Mouse (Mus musculus): ENCODE results near the gene Tifa. TPM values are rescaled to one million over a fixed set of nuclear protein-coding genes. Genes with fewer than 3 reads are reported as not detected.
"Not testable (repeated sequence)": the region's sequence is repeated elsewhere in the genome, so short reads cannot be mapped to it uniquely, and the experiment has no call there.

Tifa gene
- polyA plus RNA-seq, 1 experiment from 2014 or later = 86.0 TPM

DNA sequence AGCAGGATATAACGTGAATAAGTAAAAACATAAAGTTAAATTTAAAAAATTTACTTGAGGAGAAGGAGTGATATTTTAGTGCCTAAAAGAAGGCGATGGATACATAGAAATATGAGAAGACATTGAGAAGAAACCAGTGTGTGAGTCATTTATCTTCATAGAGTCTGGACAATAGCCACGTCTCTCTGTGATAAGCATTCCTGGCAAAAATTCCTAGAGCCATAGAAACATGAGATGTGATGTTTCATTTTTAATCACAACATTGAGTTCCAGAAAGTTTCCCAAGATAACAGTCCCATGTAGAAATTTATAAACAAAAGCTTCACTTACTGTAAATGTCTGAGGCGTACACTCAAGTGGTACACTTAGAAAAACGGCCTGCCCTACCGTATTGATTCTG is 6.7 kb upstream of the Tifa start:
- in situ Hi-C loops (cut with MboI; ENCODE audit: low pct_unique_long_range_greater_than_20kb) = loop anchor here (10.0 kb wide), 1 partner anchor 162 kb away; no protein-coding TSS in a partner anchor
- POLR2A ChIA-PET = no interaction called here
- no peaks in the 10 kb centered on the region for H3K27me3 ChIP-seq
- CTCF ChIA-PET = no interaction called here
- DNase-seq (ENCODE audit: low read depth, low spot score) (no peak), ATAC-seq (no peak)
- no peak for TF ChIP-seq CTCF (IDR thresholded peaks at IDR 0.05)

DNA sequence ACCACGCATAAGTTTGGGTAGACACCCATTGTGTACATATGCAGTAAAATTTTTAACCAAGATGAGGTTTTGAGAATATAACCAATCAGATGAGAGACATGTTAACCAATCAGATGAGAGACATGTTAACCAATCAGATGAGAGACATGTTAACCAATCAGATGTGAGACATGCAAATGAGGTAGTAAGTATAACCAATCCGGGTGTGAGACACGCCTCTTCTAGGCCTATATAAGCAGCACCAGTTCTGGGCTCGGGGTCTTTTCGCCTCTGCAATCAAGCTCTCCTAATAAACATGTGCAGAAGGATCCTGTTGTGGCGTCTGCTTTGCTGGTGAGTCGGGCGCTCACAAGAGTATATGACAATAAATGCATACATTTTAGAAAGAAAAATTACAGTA is 5.9 kb upstream of the Tifa start:
- H3K27me3 ChIP-seq; POLR2A ChIA-PET; CTCF ChIA-PET; DNase-seq (ENCODE audit: low read depth, low spot score); ATAC-seq: not testable (repeated sequence)
- in situ Hi-C loops (cut with MboI; ENCODE audit: low pct_unique_long_range_greater_than_20kb) = loop anchor here (10.0 kb wide), 1 partner anchor 161 kb away; no protein-coding TSS in a partner anchor

DNA sequence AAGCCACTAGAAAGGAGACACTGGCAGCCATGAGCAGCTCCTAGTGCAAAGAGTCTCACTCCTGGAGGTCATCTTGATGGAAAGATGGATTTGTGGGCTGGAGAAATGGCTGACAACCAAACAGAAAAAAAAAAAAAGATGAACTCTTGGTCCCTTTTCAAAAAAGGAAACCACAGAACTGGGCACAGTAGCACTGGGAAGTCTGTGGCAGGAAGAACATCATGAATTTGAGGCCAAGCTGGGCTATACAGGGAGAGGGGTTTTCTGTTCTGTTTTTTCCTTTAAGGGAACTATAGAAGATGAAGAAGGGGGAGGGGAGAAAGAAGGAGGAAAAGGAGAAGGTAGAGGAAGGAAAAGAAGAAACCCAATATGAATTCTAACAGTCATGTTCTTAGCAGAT is 2.6 kb upstream of the Tifa start:
- ChIA-PET CTCF (no interaction called here), POLR2A (no interaction called here)
- TF ChIP-seq CTCF (IDR thresholded peaks at IDR 0.05) = no peak
- no peak for ATAC-seq
- H3K27me3 ChIP-seq = no peaks in the 10 kb centered on the region
- no peak for DNase-seq (ENCODE audit: low read depth, low spot score)
- in situ Hi-C loops (cut with MboI; ENCODE audit: low pct_unique_long_range_greater_than_20kb) = loop anchor here (10.0 kb wide), 1 partner anchor 158 kb away; no protein-coding TSS in a partner anchor

DNA sequence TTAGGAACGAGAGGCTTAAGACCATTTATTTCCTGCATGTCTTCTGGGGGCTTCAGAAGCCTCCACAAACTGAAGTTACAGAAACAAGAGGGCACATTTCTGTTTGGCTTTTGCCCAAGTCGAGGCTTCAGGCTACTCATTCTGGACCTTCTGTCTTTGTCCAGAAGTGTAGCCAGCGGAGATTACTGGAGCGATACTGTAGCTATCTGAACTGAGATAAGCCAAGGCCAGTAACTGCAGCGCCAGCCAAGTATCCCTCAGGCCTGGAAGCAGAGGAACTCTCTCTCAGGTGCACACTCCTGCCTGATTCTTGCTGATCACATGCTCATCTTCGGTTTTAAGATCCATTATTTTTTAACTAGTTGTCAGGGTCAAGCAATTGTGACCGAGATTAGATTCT is 1.6 kb upstream of the Tifa start:
- DNase-seq (ENCODE audit: low read depth, low spot score) (no peak), ATAC-seq (no peak)
- in situ Hi-C loops (cut with MboI; ENCODE audit: low pct_unique_long_range_greater_than_20kb) = loop anchor here (10.0 kb wide), 1 partner anchor 157 kb away; no protein-coding TSS in a partner anchor
- POLR2A ChIA-PET = interaction anchor here (0.6 to 1.6 kb wide), 2 partner anchors 8 to 107 kb away, joined by 5 to 12 read pairs; partner anchors contain the start of gene Alpk1
- no peaks in the 10 kb centered on the region for H3K27me3 ChIP-seq
- no peak for TF ChIP-seq CTCF (IDR thresholded peaks at IDR 0.05)
- CTCF ChIA-PET = no interaction called here

DNA sequence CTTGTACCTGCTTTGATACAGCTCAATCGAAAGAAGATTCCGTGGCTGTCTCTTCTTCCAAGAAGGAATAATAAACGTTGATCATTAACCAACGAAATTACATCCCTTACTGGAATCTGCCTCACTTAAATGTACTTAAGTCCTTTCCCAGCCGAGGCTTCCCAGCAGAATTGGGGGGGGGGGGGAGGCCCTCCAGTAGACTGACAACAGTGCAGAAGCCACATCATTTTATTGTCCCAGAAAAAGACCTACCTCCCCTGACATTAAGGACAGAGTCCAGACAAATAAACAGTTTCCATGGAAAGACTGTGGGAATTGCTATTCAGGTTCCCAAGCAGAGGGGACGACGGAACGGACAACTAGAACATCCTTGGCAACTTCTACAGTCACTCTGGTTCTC is 686 bp upstream of the Tifa start:
- in situ Hi-C loops (cut with MboI; ENCODE audit: low pct_unique_long_range_greater_than_20kb) = loop anchor here (10.0 kb wide), 1 partner anchor 156 kb away; no protein-coding TSS in a partner anchor
- POLR2A ChIA-PET = interaction anchor here (0.6 to 1.6 kb wide), 3 partner anchors 9 to 164 kb away, joined by 3 to 12 read pairs (median 7); partner anchors contain the start of gene Alpk1
- DNase-seq (ENCODE audit: low read depth, low spot score) (no peak), ATAC-seq (no peak)
- no peaks in the 10 kb centered on the region for H3K27me3 ChIP-seq
- CTCF ChIA-PET = interaction anchor here (1.3 to 2.5 kb wide), 3 partner anchors 9 to 51 kb away, joined by 3 to 8 read pairs (median 5); partner anchors contain the start of gene Alpk1
- TF ChIP-seq CTCF (IDR thresholded peaks at IDR 0.05) = no peak

DNA sequence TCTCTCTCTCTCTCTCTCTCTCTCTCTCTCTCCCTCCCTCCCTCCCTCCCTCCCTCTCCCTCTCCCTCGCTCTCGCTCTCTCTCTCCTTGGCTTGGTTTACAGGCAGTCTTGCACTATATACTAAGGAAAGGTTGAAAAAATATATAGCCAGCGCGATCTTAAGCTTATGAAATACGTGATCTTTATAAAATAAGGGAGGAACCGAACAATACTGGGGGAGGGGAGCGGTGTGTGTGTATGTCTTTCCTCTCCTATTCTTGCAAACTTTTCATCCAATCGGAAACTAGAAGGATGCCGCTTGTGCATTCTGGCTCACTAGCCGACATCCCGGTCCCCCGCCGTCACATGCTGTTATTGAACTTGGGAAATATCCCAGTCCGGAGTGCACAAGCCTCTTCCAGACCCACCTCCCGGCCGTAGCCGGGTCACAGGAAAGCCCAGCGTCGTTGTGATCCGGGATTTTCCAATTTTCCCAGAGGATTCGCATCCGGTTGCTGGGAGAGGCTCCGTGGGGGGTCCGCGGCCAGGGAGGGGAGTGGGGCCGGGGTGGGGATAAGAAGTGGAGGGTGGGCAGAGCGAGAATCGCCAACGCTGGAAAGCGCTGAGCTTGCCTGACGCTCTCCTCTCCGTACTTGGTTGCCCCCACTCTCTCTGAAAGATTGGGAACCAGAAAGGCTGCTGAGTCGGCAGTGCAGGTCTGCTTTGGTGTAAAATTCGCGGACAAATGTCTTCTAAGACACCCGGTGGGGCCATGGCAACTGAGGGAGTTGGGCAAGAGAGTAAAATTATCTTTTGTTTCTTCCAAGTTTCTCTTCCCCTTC is 840 bp downstream of the Tifa start:
- H3K27me3 ChIP-seq = no peaks in the 10 kb centered on the region
- ATAC-seq (peak; percentile 41), DNase-seq (ENCODE audit: low read depth, low spot score) (no peak)

DNA sequence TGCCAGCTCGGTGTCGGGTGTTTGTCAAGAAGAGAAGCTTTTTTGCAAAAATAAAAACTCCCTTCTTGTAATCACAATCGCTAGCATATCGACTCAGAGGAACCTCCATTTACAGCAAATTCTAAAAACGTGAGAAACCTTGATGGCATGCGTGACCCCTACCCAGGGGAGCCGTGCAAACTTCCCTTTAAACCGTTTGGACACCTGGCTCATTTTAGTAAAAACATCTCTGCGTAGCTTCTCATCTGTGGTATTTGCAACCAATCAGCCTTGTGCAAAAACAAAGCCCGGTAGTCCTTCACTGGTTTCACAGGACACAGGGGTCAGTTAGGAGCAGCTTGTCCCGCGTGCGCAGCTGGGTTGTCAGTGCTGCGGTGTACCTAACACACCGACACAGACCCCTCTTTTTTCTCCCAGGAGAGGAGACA is 1.5 kb downstream of the Tifa start:
- no peak for ATAC-seq
- H3K27me3 ChIP-seq = no peaks in the 10 kb centered on the region
- DNase-seq (ENCODE audit: low read depth, low spot score) = no peak
- TF ChIP-seq CTCF (IDR thresholded peaks at IDR 0.05) = no peak
- CTCF ChIA-PET = interaction anchor here (0.8 to 2.5 kb wide), 9 partner anchors 10 to 167 kb away, joined by 3 to 8 read pairs (median 3); partner anchors contain the start of gene Alpk1
- POLR2A ChIA-PET = interaction anchor here (0.5 to 2.8 kb wide), 4 partner anchors 9 to 401 kb away, joined by 3 to 8 read pairs (median 4); partner anchors contain the start of gene Alpk1
- in situ Hi-C loops (cut with MboI; ENCODE audit: low pct_unique_long_range_greater_than_20kb) = no loop called here

More for the DNA sequence above, 840 bp downstream of the Tifa start:
- TF ChIP-seq CTCF (IDR thresholded peaks at IDR 0.05) = no peak
- POLR2A ChIA-PET = interaction anchor here (0.5 to 2.8 kb wide), 5 partner anchors 10 to 401 kb away, joined by 3 to 8 read pairs (median 3); partner anchors contain the start of gene Alpk1
- in situ Hi-C loops (cut with MboI; ENCODE audit: low pct_unique_long_range_greater_than_20kb) = no loop called here
- CTCF ChIA-PET = interaction anchor here (0.8 to 2.5 kb wide), 7 partner anchors 9 to 150 kb away, joined by 3 to 8 read pairs (median 3); no protein-coding TSS in a partner anchor

DNA sequence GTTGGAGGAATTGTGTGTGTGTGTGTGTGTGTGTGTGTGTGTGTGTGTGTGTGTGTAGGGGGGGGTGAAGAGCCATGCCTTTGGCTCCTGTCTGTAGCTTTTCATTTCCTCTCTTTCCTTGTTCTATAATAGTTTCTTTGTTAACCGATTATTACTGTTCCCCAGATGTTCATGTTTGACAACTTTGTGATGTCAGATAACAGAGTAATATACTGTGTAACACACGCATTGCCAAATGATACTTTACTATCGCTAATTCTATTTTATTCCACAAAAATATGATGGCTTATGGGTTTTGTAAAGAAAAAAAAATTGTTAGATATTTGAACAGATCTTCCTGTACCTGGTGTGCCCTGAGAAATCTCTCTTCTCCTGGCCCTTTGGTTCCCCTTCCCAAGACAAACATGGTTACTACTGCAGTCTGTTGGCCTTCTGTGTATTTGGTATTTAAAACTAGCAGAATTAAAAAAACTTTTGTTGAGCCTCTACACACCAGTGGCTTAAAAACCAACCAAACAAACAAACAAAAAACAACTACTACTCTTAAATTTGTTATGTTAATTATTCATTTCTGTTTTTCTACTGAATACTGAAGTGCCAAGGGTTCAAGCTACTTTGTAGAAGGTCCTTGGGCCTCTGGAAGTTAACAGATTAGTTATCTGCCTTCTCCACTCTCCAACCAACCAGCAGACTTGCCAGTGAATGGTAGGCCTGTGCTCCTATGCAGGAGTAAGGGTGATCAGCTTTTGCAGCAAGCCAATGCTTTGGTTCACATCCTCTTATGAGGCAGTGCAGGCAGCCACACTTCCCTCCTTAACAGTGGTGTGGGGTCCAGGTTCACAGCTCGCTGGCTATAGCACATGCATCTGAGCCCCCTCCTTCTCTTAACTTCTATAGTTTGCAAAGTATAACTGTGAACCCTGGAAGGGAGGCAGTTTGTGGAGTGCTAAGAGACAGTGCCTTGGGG is 2.3 kb downstream of the Tifa start:
- ATAC-seq (no peak), DNase-seq (ENCODE audit: low read depth, low spot score) (no peak)
- POLR2A ChIA-PET = interaction anchor here (2.1 to 2.8 kb wide), 2 partner anchors 9 to 12 kb away, joined by 5 to 8 read pairs; partner anchors contain the start of gene Alpk1
- in situ Hi-C loops (cut with MboI; ENCODE audit: low pct_unique_long_range_greater_than_20kb) = no loop called here
- CTCF ChIA-PET = interaction anchor here (0.8 to 2.2 kb wide), 7 partner anchors 9 to 167 kb away, joined by 3 to 4 read pairs (median 3); partner anchors contain the start of gene Alpk1
- H3K27me3 ChIP-seq = no peaks in the 10 kb centered on the region
- no peak for TF ChIP-seq CTCF (IDR thresholded peaks at IDR 0.05)

DNA sequence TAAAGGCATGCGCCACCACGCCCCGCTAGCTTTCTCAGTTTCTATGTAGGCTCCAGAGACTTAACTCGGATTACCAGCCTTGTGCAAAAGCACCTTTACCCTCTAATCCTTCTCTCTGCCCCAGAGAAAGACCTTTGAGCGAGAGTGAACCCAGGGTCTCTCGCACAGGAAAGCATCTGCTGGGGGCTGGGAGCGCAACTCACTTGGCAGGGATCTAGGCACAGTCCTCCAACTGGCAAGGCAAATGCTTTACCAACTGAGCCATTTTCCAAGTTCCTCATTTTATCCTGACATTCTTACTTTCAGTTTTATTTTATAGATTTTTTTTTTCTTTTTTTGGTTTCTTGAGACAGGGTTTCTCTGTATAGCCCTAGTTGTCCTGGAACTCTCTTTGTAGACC is 3.4 kb downstream of the Tifa start:
- ChIA-PET CTCF (interaction anchor here (0.9 to 2.2 kb wide), 2 partner anchors 17 to 34 kb away, joined by 3 to 4 read pairs; no protein-coding TSS in a partner anchor), POLR2A (no interaction called here)
- no peak for DNase-seq (ENCODE audit: low read depth, low spot score)
- in situ Hi-C loops (cut with MboI; ENCODE audit: low pct_unique_long_range_greater_than_20kb) = no loop called here
- ATAC-seq = no peak
- TF ChIP-seq CTCF (IDR thresholded peaks at IDR 0.05) = no peak
- no peaks in the 10 kb centered on the region for H3K27me3 ChIP-seq

DNA sequence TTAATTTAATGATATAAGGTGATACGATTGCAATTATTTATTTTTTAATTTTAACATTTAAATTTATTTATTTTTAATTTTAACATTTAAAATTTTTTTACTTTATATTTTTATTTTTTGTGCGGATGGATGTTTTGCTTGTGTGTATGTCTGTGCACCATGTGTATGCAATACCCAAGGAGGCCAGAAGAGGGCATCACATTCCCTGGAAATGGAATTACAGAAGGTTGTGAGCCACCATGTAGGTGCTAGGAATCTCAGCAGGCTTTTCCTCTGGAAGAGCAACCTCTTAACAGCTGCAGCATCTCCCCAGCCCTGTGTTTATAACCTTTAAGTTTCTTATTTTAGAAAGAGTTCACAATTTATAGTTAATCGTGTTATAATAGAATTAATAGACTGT is 6.2 kb downstream of the Tifa start:
- ATAC-seq (no peak), DNase-seq (ENCODE audit: low read depth, low spot score) (no peak)
- POLR2A ChIA-PET = no interaction called here
- no peak for TF ChIP-seq CTCF (IDR thresholded peaks at IDR 0.05)
- no peaks in the 10 kb centered on the region for H3K27me3 ChIP-seq
- CTCF ChIA-PET = interaction anchor here (1.6 kb wide), 1 partner anchor 33 kb away, joined by 3 read pairs; no protein-coding TSS in a partner anchor
- in situ Hi-C loops (cut with MboI; ENCODE audit: low pct_unique_long_range_greater_than_20kb) = no loop called here
